Mouse (Mus musculus): Measurements from ENCODE around the gene Ppef1. TPM values are rescaled to one million over a fixed set of nuclear protein-coding genes. Genes with fewer than 3 reads are reported as not detected.

Ppef1 gene
- polyA plus RNA-seq, 1 experiment = 1.1 TPM

GRCm38 (mm10) chrX:160745399-160745798 lies 9.8 kb upstream of the Ppef1 start:
- H3K27me3 ChIP-seq (ENCODE audit: control insufficient read depth, insufficient read depth, insufficient read length) = no peaks in the 10 kb centered on the region
- no peak for TF ChIP-seq TCF3 (IDR thresholded peaks at IDR 0.05; ENCODE audit: insufficient read length, low read depth)
- no peak for TF ChIP-seq MYOD1 (IDR thresholded peaks at IDR 0.05; ENCODE audit: control insufficient read depth in 1 of 3, insufficient read length in 2 of 3, low read depth in 2 of 3)
- no peak for TF ChIP-seq POLR2A (IDR thresholded peaks at IDR 0.05; ENCODE audit: insufficient read length, low read depth)
- no peak for TF ChIP-seq TCF12 (IDR thresholded peaks at IDR 0.05; ENCODE audit: insufficient read depth, poor library complexity, severe bottlenecking)
- TF ChIP-seq MAX (IDR thresholded peaks at IDR 0.05; ENCODE audit: low read depth) = no peak
- no peak for TF ChIP-seq CEBPB (IDR thresholded peaks at IDR 0.05; ENCODE audit: insufficient read depth, poor library complexity, severe bottlenecking)
- no peak for TF ChIP-seq REST (IDR thresholded peaks at IDR 0.05; ENCODE audit: insufficient read depth, insufficient read length)
- no peak for TF ChIP-seq E2F4 (IDR thresholded peaks at IDR 0.05; ENCODE audit: insufficient read depth)
- TF ChIP-seq POLR2AphosphoS2 (IDR thresholded peaks at IDR 0.05; ENCODE audit: insufficient read length, low read depth) = no peak
- no peak for TF ChIP-seq SRF (IDR thresholded peaks at IDR 0.05; ENCODE audit: control insufficient read depth, insufficient read length, low read depth)
- no peak for TF ChIP-seq USF1 (IDR thresholded peaks at IDR 0.05; ENCODE audit: low read depth)
- no peak for TF ChIP-seq MYOG (IDR thresholded peaks at IDR 0.05; ENCODE audit: control insufficient read depth in 1 of 3, insufficient read depth in 1 of 3, insufficient read length in 2 of 3, low read depth in 2 of 3)
- H3K4me3 ChIP-seq = no peak overlapping the region
- H3K79me2 ChIP-seq (ENCODE audit: control insufficient read depth, insufficient read depth) = no peaks in the 10 kb centered on the region
- H3K4me2 ChIP-seq (ENCODE audit: low read depth) = no peak overlapping the region
- H3K36me3 ChIP-seq (ENCODE audit: control insufficient read depth, insufficient read depth) = no peaks in the 10 kb centered on the region
- no peak overlapping the region for H3ac ChIP-seq (ENCODE audit: control insufficient read depth, insufficient read length)

GRCm38 (mm10) chrX:160699171-160699570 lies 36.4 kb downstream of the Ppef1 start:
- no peaks in the 10 kb centered on the region for H3K36me3 ChIP-seq (ENCODE audit: control insufficient read depth, insufficient read depth)

GRCm38 (mm10) chrX:160691559-160691958 lies 44.0 kb downstream of the Ppef1 start:
- no peak for TF ChIP-seq POLR2A (IDR thresholded peaks at IDR 0.05; ENCODE audit: insufficient read length, low read depth)
- no peak for TF ChIP-seq USF1 (IDR thresholded peaks at IDR 0.05; ENCODE audit: low read depth)
- TF ChIP-seq CEBPB (IDR thresholded peaks at IDR 0.05; ENCODE audit: insufficient read depth, poor library complexity, severe bottlenecking) = no peak
- TF ChIP-seq E2F4 (IDR thresholded peaks at IDR 0.05; ENCODE audit: insufficient read depth) = no peak
- TF ChIP-seq REST (IDR thresholded peaks at IDR 0.05; ENCODE audit: insufficient read depth, insufficient read length) = no peak
- TF ChIP-seq MYOD1 (IDR thresholded peaks at IDR 0.05; ENCODE audit: control insufficient read depth in 1 of 3, insufficient read length in 2 of 3, low read depth in 2 of 3) = no peak
- no peak for TF ChIP-seq TCF12 (IDR thresholded peaks at IDR 0.05; ENCODE audit: insufficient read depth, poor library complexity, severe bottlenecking)
- TF ChIP-seq MYOG (IDR thresholded peaks at IDR 0.05; ENCODE audit: control insufficient read depth in 1 of 3, insufficient read depth in 1 of 3, insufficient read length in 2 of 3, low read depth in 2 of 3) = no peak
- TF ChIP-seq MAX (IDR thresholded peaks at IDR 0.05; ENCODE audit: low read depth) = no peak
- TF ChIP-seq POLR2AphosphoS2 (IDR thresholded peaks at IDR 0.05; ENCODE audit: insufficient read length, low read depth) = no peak
- no peak for TF ChIP-seq TCF3 (IDR thresholded peaks at IDR 0.05; ENCODE audit: insufficient read length, low read depth)
- TF ChIP-seq SRF (IDR thresholded peaks at IDR 0.05; ENCODE audit: control insufficient read depth, insufficient read length, low read depth) = no peak
- Histone ChIP-seq H3K79me2 (ENCODE audit: control insufficient read depth, insufficient read depth) (no peaks in the 10 kb centered on the region), H3K4me2 (ENCODE audit: low read depth) (no peak overlapping the region), H3K36me3 (ENCODE audit: control insufficient read depth, insufficient read depth) (no peaks in the 10 kb centered on the region), H3K27me3 (ENCODE audit: control insufficient read depth, insufficient read depth, insufficient read length) (no peaks in the 10 kb centered on the region), H3K4me3 (no peak overlapping the region), H3ac (ENCODE audit: control insufficient read depth, insufficient read length) (no peak overlapping the region)

More at GRCm38 (mm10) chrX:160699171-160699570, 36.4 kb downstream of the Ppef1 start:
- Histone ChIP-seq H3K79me2 (ENCODE audit: control insufficient read depth, insufficient read depth) (no peaks in the 10 kb centered on the region), H3K4me3 (no peak overlapping the region), H3K4me2 (ENCODE audit: low read depth) (no peak overlapping the region), H3K27me3 (ENCODE audit: control insufficient read depth, insufficient read depth, insufficient read length) (no peaks in the 10 kb centered on the region), H3ac (ENCODE audit: control insufficient read depth, insufficient read length) (no peak overlapping the region)
- TF ChIP-seq MAX (IDR thresholded peaks at IDR 0.05; ENCODE audit: low read depth) (no peak), USF1 (IDR thresholded peaks at IDR 0.05; ENCODE audit: low read depth) (no peak), TCF12 (IDR thresholded peaks at IDR 0.05; ENCODE audit: insufficient read depth, poor library complexity, severe bottlenecking) (no peak), TCF3 (IDR thresholded peaks at IDR 0.05; ENCODE audit: insufficient read length, low read depth) (no peak), POLR2A (IDR thresholded peaks at IDR 0.05; ENCODE audit: insufficient read length, low read depth) (no peak), REST (IDR thresholded peaks at IDR 0.05; ENCODE audit: insufficient read depth, insufficient read length) (no peak), POLR2AphosphoS2 (IDR thresholded peaks at IDR 0.05; ENCODE audit: insufficient read length, low read depth) (no peak), E2F4 (IDR thresholded peaks at IDR 0.05; ENCODE audit: insufficient read depth) (no peak), MYOG (IDR thresholded peaks at IDR 0.05; ENCODE audit: control insufficient read depth in 1 of 3, insufficient read depth in 1 of 3, insufficient read length in 2 of 3, low read depth in 2 of 3) (no peak), MYOD1 (IDR thresholded peaks at IDR 0.05; ENCODE audit: control insufficient read depth in 1 of 3, insufficient read length in 2 of 3, low read depth in 2 of 3) (no peak), CEBPB (IDR thresholded peaks at IDR 0.05; ENCODE audit: insufficient read depth, poor library complexity, severe bottlenecking) (no peak), SRF (IDR thresholded peaks at IDR 0.05; ENCODE audit: control insufficient read depth, insufficient read length, low read depth) (no peak)

- no peak for TF ChIP-seq MAX (IDR thresholded peaks at IDR 0.05; ENCODE audit: low read depth)
- no peak for TF ChIP-seq CEBPB (IDR thresholded peaks at IDR 0.05; ENCODE audit: insufficient read depth, poor library complexity, severe bottlenecking)
- TF ChIP-seq USF1 (IDR thresholded peaks at IDR 0.05; ENCODE audit: low read depth) = no peak
- no peak for TF ChIP-seq POLR2AphosphoS2 (IDR thresholded peaks at IDR 0.05; ENCODE audit: insufficient read length, low read depth)
- TF ChIP-seq POLR2A (IDR thresholded peaks at IDR 0.05; ENCODE audit: insufficient read length, low read depth) = no peak
- no peak for TF ChIP-seq TCF3 (IDR thresholded peaks at IDR 0.05; ENCODE audit: insufficient read length, low read depth)
- TF ChIP-seq REST (IDR thresholded peaks at IDR 0.05; ENCODE audit: insufficient read depth, insufficient read length) = no peak
- no peak for TF ChIP-seq TCF12 (IDR thresholded peaks at IDR 0.05; ENCODE audit: insufficient read depth, poor library complexity, severe bottlenecking)
- TF ChIP-seq MYOG (IDR thresholded peaks at IDR 0.05; ENCODE audit: control insufficient read depth in 1 of 3, insufficient read depth in 1 of 3, insufficient read length in 2 of 3, low read depth in 2 of 3) = no peak
- TF ChIP-seq MYOD1 (IDR thresholded peaks at IDR 0.05; ENCODE audit: control insufficient read depth in 1 of 3, insufficient read length in 2 of 3, low read depth in 2 of 3) = no peak
- TF ChIP-seq SRF (IDR thresholded peaks at IDR 0.05; ENCODE audit: control insufficient read depth, insufficient read length, low read depth) = no peak
- TF ChIP-seq E2F4 (IDR thresholded peaks at IDR 0.05; ENCODE audit: insufficient read depth) = no peak
- H3K27me3 ChIP-seq (ENCODE audit: control insufficient read depth, insufficient read depth, insufficient read length) = no peaks in the 10 kb centered on the region
- no peaks in the 10 kb centered on the region for H3K79me2 ChIP-seq (ENCODE audit: control insufficient read depth, insufficient read depth)
- no peak overlapping the region for H3K4me3 ChIP-seq
- no peak overlapping the region for H3K4me2 ChIP-seq (ENCODE audit: low read depth)
- no peak overlapping the region for H3ac ChIP-seq (ENCODE audit: control insufficient read depth, insufficient read length)
- no peaks in the 10 kb centered on the region for H3K36me3 ChIP-seq (ENCODE audit: control insufficient read depth, insufficient read depth)
These were observed 45.5 kb downstream of the Ppef1 start for GRCm38 (mm10) chrX:160690094-160690493.
